Mouse (Mus musculus) kidney, adult 2 months (tissue): Measurements from ENCODE around the gene Tbx4.

Experiments used
- CTCF ChIP-seq: fragments of 200-500 bp; conservative IDR thresholded peaks from 2 replicates; pipeline ENCODE4 v1.5.1; 2011; ENCODE audit warnings: low read depth, mild to moderate bottlenecking, control low read depth, low read length, moderate library complexity, mixed read lengths; ENCODE audit not compliant: insufficient read depth, insufficient read length
- POLR2A ChIP-seq: fragments of 200-500 bp; IDR thresholded peaks from one replicate; pipeline ENCODE4 v1.6.1; 2011; ENCODE audit warnings: low read depth, low read length, control low read depth

DNA sequence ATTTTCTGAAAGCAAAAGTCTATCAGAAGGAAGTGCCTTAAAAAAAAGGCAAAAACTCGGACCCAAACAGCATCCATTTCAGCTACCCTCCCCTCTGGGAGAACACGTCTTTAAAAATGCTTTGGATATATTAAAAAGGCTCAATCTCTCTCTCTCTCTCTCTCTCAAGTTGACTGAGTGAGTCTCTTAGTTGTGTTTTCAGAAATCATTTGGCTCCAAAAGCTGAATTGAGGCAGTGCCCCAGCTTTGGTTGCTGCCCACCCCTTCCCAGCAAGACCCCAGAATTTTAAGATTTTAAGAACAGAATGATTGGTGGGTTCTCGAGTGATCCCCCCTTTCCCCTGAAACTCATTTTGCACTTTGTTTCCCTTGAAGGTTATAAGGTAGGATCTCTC, 7.9 kb downstream of the Tbx4 start:
- TF ChIP-seq CTCF = no peak
- TF ChIP-seq POLR2A = no peak
